Mouse (Mus musculus) mammary gland, adult 2 months (tissue): ENCODE results near the gene Tmsb10. TPM values are rescaled to one million over a fixed set of nuclear protein-coding genes. Genes with fewer than 3 reads are reported as not detected.

Experiments
- polyA plus RNA-seq: library from polyadenylated mRNA; depleted of rRNA; stranded (reverse); fragments of >200 nt; gene quantifications from 2 replicates; pipeline ENCODE4 v1.2.3, GENCODE M21; 2012; ENCODE audit warnings: low replicate concordance; rRNA removed

Tmsb10 gene
- 82.0 and 131 TPM in 2 replicates for polyA plus RNA-seq

DNA sequence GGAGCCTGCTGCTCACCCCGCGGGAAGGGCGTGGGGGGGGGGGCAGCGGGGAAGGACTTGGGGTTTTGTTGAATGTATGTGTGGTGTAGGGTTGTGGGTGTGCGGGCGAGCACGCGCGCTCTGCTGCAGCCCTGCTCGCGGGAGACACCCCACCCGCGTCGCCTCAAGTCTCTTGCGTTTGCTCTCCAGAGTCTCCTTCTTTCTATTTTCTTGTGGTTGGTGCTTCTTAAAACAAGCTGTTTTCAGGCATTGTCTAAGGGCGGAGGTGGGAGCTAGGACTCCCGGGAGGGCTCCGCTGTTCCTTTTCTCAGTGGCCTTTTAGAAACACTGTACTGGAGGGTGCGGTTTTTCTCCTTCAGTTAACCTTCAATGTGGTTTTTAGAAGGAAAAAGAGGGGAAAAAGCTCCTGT, at the start of gene Tmsb10:
Tmsb10 (minus strand) TSS at position 87 of the 410 bp plus-strand sequence.

Other genes starting within 250 kb of the Tmsb10 start
- gene Tcf7l1, start 169.5 kb downstream of the Tmsb10 start, polyA plus RNA-seq: 34.3 and 40.9 TPM in 2 replicates
- gene Kcmf1, start 58.8 kb downstream of the Tmsb10 start, polyA plus RNA-seq: 190 and 208 TPM in 2 replicates